Comparison of ENCODE assay signal across 8 mouse cellular contexts in the genomic region with DNA sequence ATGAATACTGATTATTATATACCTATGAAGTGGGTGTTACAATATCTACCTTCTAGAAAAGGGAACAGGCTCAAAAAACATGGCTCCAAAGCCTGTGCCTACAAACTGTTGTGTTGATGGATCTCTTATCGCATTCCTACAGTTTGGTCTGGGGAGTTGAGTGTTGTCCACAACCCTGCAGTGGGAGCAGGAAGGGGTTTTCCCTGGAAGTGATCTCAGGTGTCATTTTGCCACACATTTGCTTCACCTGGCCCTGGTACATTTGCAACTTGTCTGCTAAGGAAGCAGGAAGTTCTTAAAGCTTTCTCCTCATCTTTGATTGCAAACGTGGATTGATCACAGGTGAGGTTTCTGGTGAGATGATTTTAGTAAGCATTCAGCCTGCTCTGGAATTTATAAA. TPM values are rescaled to one million over a fixed set of nuclear protein-coding genes. Genes with fewer than 3 reads are reported as not detected.
DNase-seq lines count a peak whose midpoint lies in the region; ATAC-seq and TF ChIP-seq lines count a peak whose summit lies in the region.

No protein-coding gene starts in this region.

- peaks cover 14% of the 10 kb centered on the region for H3K36me3 ChIP-seq in megakaryocyte, embryonic 14.5 days (replicated peaks; ENCODE audit: low read length)
- H3K36me3 ChIP-seq in limb, embryonic 12.5 days, result 0 out of 2 replicates have a peak, but pooled peaks cover 3% of the 10 kb centered on the region
- H3K36me3 ChIP-seq in stomach, embryonic 14.5 days (ENCODE audit: control insufficient read depth, insufficient read depth, low read length), result no peaks in the 10 kb centered on the region

- H3K4me2 ChIP-seq in limb, embryonic 12.5 days, result peak overlapping the region; percentile 86
- H3K4me2 ChIP-seq in stomach, embryonic 14.5 days (replicated peaks; ENCODE audit: low read depth, low read length), result peak overlapping the region; percentile 59

- H3K4me1 ChIP-seq in megakaryocyte, embryonic 14.5 days, result peaks cover 56% of the 10 kb centered on the region
- H3K4me1 ChIP-seq in limb, embryonic 12.5 days (replicated peaks), result peaks cover 18% of the 10 kb centered on the region
- H3K4me1 ChIP-seq in stomach, embryonic 14.5 days (ENCODE audit: control insufficient read depth, insufficient read depth, low read length), result peaks cover 12% of the 10 kb centered on the region

- no peak for DNase-seq in gastrocnemius, adult 2 months
- no peak for DNase-seq in gastrocnemius, adult 8-10 months (ENCODE audit: low spot score in 2 of 2)
- no peak for DNase-seq in layer of hippocampus, postnatal 36 days
- no peak for DNase-seq in thymus, adult 18-20 months

- H3K27ac ChIP-seq in gastrocnemius, adult 2 months, result peak overlapping the region; percentile 99
- H3K27ac ChIP-seq in limb, embryonic 12.5 days, result no peak overlapping the region
- H3K27ac ChIP-seq in stomach, embryonic 14.5 days (ENCODE audit: low read length), result no peak overlapping the region

- ATAC-seq in megakaryocyte, adult 5-6 weeks (ENCODE audit: poor library complexity, severe bottlenecking), result no peak
- ATAC-seq in limb, embryonic 12.5 days (ENCODE audit: insufficient number of reproducible peaks, insufficient read depth, low FRiP score, low TSS enrichment, low read depth), result no peak
- no peak for ATAC-seq in stomach, embryonic 14.5 days (ENCODE audit: insufficient number of reproducible peaks, insufficient read depth, low FRiP score, low read depth)

- no peaks in the 10 kb centered on the region for H3K27me3 ChIP-seq in megakaryocyte, embryonic 14.5 days (replicated peaks)
- no peaks in the 10 kb centered on the region for H3K27me3 ChIP-seq in limb, embryonic 12.5 days
- no peaks in the 10 kb centered on the region for H3K27me3 ChIP-seq in stomach, embryonic 14.5 days (ENCODE audit: control insufficient read depth, insufficient read depth, low read length)

- intact Hi-C loops in gastrocnemius, adult 2 months (cut with DNase I), result no loop called here

- H3K9ac ChIP-seq in limb, embryonic 12.5 days (replicated peaks), result no peak overlapping the region
- no peak overlapping the region for H3K9ac ChIP-seq in stomach, embryonic 14.5 days (replicated peaks; ENCODE audit: low read depth, low read length)

- TF ChIP-seq CTCF in gastrocnemius, adult 2 months (IDR thresholded peaks at IDR 0.05), result no peak

- no peaks in the 10 kb centered on the region for H3K9me3 ChIP-seq in megakaryocyte, embryonic 14.5 days
- H3K9me3 ChIP-seq in limb, embryonic 12.5 days, result no peaks in the 10 kb centered on the region
- H3K9me3 ChIP-seq in stomach, embryonic 14.5 days (ENCODE audit: control insufficient read depth, low read depth, low read length), result no peaks in the 10 kb centered on the region

- 60% methylated on average over 2 of the region's 2 CpGs for WGBS in limb, embryonic 12.5 days
- WGBS in stomach, embryonic 14.5 days, result 40% methylated on average over 2 of the region's 2 CpGs

- H3K4me3 ChIP-seq in gastrocnemius, adult 2 months, result peak overlapping the region; percentile 94
- H3K4me3 ChIP-seq in megakaryocyte, embryonic 14.5 days (replicated peaks), result peak overlapping the region; percentile 98
- no peak overlapping the region for H3K4me3 ChIP-seq in limb, embryonic 12.5 days (replicated peaks)
- H3K4me3 ChIP-seq in stomach, embryonic 14.5 days (ENCODE audit: low read depth, low read length), result peak overlapping the region; percentile 86

RNA-seq across cellular contexts. Expression of gene Il6st, which starts 1.7 kb away (rescaled TPM):
- total RNA-seq in gastrocnemius, adult 2 months (2021), result 100 to 1,000 TPM; 171 to 183 TPM
- 100 to 1,000 TPM; 158 to 222 (median 193) TPM for total RNA-seq in gastrocnemius, adult 8-10 months (2022)
- polyA plus RNA-seq in megakaryocyte, embryonic 14.5 days (2012; ENCODE audit: insufficient read depth, low replicate concordance), result 0.86 and 2.2 TPM in 2 replicates
- total RNA-seq in megakaryocyte, adult 5-6 weeks (2015), result 77.4 and 84.3 TPM in 2 replicates
- total RNA-seq in megakaryocyte, adult 5-6 weeks (2017), result 94.6 and 108 TPM in 2 replicates
- 25.7 and 31.1 TPM in 2 replicates for polyA plus RNA-seq in limb, embryonic 12.5 days (2016; fragmentation: Nextera tagmentation; extraction: Ambion mirVana)
- polyA plus RNA-seq in stomach, embryonic 14.5 days (2014; fragmentation: Nextera tagmentation; extraction: Ambion mirVana), result 48.8 and 49.5 TPM in 2 replicates
- 10 to 100 TPM; 67.3 to 80.3 TPM for total RNA-seq in layer of hippocampus, postnatal 36 days (2021)
